Mouse (Mus musculus) thymus, adult 18-20 months (tissue): ENCODE data around the gene Kif9.

Experiments
- DNase-seq, 2 experiments: peaks; one replicate each; pipeline ENCODE4 v3.0.0; 2022; ENCODE audit warnings: mixed read lengths in 2 of 2

Kif9 gene

DNA sequence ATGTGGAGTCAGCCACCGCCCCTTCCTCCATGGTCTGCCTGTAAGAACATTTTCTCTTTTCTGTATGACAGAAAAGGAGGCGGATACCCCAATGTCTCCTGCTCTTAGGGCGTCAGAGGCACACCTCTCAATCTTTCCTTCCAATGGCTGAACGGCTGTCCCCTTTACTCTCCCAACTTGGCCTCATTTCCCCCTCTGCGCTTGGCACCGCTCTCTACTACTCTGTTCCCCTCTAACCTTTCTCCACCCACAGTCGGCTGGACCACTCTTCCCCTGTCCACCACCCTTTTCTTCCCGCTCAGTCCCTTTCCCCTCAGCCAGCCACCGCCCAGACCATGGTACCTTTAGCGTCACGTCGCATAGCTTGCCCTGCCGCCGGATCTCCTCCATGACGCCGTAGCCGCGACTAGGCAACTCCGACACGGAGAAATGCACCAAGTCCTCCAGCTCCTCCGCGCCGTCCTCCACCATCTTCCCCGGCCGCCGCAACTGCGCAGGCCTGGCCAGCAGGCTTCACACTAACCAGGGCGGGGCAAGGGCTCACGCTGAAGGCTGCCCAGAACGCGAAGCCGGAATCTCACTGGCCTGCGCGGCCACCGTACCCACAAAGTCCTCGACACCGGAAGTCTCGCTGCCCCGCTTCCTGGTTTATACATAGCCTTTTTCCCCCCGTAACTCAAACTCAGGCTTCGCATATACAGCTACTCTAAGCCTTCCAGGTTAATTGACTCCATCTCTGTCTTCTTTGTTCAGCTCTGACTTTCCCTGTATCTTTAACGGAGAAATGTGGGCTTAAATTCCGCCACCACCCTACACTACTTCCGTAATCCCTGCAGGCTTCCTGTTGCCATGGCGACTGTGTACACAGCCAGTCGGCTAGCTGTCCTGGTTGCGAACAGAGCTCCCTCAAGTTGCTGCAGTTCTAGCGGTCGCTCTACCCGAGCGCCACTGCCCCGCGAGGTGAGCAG lies at the start of gene Kif9, which contains the start of gene Klhl18:
Kif9 (plus strand) TSS at position 835 of the 968 bp plus-strand sequence.
Klhl18 (minus strand) TSS at position 571 of the 968 bp plus-strand sequence.
- peak; percentile 84 to 87 for DNase-seq

DNA sequence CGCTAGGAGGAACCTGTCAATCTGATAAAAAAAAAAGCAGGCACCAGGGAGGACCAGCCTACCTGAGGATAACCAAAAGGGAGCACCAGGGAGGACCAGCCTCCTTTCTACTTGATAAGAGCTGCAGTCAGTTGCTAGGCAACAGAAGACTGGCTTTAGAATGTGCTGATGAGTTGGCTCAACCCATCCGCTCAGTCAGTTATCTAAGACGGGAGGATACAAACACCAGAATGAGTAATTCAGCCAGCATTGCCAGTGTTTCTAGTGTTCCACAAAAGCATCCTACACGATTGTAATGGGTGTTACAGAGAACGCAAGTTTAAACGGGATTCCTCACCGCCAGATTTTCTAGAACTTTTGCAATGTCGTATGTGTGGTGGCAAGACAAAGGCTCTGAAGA lies 45.5 kb upstream of the Kif9 start:
- DNase-seq = no peak

- DNase-seq = no peak
These were observed 43.7 kb upstream of the Kif9 start for GRCm38 (mm10) chr9:110433045-110433444.

- no peak for DNase-seq
These were observed 40.7 kb upstream of the Kif9 start for GRCm38 (mm10) chr9:110436041-110436440.

- DNase-seq = no peak
These were observed 36.7 kb upstream of the Kif9 start for GRCm38 (mm10) chr9:110440049-110440448.

DNA sequence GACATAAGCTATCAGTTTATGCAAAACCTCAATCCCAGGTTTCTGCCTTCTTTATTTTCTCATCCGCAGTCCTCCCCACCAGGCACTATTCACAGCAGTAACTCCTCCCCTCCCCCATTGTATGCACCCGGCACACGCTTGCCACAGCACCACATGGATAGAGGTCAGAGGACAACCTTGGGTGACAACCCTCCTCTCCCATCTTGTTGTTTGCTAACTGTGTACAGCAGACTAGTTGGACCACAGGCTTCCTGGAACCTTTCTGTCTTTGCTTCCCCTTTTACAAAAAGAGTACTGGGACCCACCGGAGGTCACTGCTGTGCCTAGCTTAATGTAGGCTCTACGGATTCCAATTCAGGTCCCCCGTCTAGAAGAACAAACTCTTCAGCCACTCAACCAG lies 36.2 kb upstream of the Kif9 start:
- no peak for DNase-seq

- DNase-seq = no peak
These were observed 28.4 kb upstream of the Kif9 start for GRCm38 (mm10) chr9:110448356-110448755.

GRCm38 (mm10) chr9:110448857-110449617 lies 27.7 kb upstream of the Kif9 start:
- DNase-seq = peak; percentile 16 to 44

DNA sequence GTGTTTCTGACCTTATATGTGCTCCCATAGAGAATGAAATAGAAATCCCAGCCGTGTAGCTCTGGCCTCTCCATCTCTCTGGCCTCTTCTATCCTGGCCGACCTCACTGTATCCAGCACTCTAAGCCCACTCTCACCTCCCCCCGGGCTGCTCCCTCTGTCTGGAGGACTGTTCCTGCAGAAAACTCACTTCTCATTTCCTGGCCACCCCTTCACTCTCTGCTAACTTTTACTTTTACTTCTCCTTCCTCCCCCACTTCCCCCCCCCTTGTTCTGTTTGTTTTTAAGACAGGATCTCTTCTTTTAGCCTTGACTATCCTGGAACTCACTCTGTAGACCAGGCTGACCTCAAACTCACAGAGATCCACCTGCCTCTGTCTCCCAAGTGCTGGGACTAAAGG lies 24.2 kb upstream of the Kif9 start:
- DNase-seq = no peak

DNA sequence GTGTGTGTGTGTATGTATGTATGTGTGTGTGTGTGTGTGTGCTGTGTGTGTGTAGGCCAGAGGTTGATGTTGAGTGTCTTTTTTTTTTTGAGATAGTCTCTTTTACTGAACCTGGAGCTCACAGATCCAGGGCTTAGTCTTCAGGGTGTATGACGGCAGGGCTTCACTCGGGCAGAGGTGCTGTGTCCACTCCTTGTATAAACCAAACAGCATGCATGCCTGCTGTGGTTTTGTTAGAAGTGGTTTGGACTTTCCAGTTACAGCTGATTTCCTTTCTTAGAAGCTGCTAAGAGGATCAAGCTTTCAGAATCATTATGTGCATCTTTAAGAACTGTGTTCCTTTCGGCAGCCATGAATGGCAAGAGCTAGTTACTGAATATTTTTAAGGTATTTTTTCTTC lies 18.8 kb upstream of the Kif9 start:
- DNase-seq = no peak

DNA sequence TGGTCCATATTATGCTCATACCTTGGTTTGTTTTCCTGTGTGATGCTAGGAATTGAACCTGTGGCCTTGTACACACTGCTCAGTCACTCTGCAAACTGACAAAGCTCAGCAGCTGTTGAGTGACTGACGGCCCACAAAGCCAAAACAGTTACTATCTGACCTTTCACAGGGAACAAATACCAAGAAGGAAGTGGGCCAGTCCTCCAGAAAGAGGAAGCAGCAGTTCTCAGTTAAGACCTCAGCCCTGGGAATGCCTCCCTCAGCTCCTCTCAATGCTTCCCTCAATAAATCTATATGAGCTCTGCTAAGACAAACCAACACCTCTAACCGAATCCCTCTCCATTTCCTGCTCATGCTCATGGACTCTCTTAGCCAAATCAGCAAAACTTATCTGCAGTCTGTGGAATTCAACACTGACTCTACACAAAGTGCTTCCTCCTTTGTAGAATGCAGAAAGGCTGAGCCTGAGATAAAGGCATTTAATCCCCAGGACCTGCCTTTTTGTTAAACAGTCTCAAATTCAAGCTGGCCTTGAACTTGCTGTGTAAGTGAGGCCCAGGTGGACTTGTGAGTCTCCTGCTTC lies 17.5 kb upstream of the Kif9 start:
- DNase-seq = no peak

DNA sequence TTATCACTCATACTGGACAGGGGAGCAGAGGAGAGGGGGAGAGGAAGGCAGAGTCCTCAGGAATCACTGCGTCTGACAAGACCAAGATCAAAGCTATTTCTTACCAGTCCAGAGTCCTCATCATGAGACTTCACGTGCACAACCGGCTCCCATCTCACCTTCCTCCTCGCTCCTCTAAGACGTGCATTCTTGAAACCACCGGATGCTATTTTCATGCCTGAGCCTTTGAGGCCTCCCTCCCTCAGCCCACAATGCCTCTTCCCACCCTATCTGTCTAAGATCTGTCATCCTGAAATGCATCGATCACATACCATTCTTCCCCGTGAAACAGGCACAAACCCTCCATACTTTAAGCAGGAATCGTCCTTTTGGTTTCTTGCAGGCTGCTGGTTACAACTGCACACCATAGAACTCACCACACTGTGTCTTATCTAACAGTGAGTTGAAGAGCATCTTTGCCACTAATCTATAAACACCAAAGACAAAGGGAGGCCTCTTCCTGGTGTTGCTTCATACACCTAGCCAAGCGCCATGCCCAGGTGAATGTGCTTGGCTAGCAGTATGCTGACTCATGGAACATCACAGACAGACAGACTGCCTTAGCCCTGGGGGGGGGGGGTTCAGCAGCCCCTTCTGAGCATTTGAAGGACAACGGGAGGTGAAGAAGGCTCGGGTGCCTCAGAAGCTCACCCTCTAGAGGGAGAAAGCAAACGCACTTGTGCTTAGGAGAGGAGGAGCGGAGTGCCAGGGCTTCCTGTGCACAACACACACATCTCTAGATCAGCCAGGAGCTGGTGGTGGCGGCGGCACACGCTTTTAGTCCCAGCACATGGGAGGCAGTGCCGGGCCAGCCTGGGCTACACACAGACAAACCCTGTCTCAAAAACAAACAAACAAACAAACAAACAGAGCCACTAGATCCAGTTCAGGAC lies 15.6 kb upstream of the Kif9 start:
- DNase-seq = peak in 1 of 2 experiments; percentile 17

- DNase-seq = no peak
These were observed 14.4 kb upstream of the Kif9 start for GRCm38 (mm10) chr9:110462321-110462720.

DNA sequence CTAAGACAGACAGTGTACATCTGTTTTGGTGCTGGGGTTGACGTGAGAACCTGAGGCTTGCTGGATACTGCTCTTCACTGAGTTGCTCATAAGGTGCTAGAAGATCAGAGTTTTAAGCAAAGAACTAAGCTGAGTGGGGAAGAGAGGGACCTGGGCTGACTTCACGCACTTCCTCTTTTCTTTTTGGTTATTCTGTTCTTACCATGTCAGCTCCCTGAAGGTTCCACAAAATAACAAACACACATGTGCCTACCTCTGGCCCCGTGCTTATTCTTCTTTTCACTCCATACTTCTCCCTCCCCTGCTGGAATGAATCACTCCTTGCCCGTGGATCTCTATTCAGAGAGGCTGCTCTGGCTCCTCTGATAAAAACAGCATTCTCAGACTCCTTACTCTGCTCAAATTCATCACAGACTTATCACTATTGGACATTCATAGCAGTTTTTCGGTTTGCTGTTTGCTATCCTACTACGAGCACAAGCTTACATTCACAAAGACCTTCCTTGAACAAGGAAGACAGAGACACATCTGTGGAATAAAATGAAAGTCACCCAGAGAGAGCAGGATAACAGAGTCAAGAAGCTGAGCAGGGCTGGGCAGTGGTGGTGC lies 12.7 kb upstream of the Kif9 start:
- no peak for DNase-seq

DNA sequence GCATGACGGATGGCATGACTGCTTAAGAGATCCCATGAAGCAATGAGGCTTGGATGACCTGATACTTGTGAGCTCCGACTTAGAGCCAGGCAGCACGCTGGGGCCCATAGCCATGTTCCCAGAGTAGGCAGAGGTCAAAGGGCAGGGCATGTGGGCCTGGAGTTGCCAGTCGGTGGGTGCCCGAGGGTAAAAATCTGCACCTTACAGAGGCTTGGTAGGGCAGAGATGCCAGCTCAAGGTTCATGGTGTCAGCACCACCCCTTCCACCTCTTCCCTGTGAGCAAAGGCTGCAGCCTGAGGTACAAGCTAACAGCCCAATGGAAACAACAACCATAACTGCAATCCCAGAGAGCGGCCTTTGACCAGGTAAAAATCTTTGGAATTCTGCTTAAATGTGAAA lies 11.4 kb upstream of the Kif9 start:
- no peak for DNase-seq

- peak in 1 of 2 experiments; percentile 18 for DNase-seq
These were observed 10.6 kb upstream of the Kif9 start for GRCm38 (mm10) chr9:110466179-110466578.

- DNase-seq = no peak
These were observed 1.2 kb downstream of the Kif9 start for GRCm38 (mm10) chr9:110477951-110478350.

DNA sequence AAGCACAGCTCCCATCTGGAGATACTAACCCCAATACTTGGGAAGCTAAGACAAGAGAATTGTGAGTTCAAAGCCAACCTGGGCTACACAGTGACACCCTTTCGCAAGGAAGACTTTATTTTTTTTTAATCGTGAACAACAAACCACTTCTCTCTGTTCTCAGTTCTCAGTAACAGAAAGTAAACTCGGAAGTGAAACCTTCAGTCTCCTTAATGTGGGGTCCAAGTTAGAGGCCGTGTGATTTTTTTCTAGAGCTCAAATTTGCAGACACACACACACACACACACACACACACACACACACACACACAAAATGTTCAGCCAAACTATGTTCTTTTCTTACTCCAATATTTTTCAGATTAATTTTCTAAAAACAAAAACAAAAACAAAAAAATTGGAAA lies 1.9 kb downstream of the Kif9 start:
- no peak for DNase-seq

- no peak for DNase-seq
These were observed 12.1 kb downstream of the Kif9 start for GRCm38 (mm10) chr9:110488841-110489240.

GRCm38 (mm10) chr9:110490913-110491312 lies 14.2 kb downstream of the Kif9 start:
- DNase-seq = no peak

- DNase-seq = no peak
These were observed 49.0 kb downstream of the Kif9 start for GRCm38 (mm10) chr9:110525737-110526136.
